Mouse (Mus musculus) T-helper 1 cell (primary cell): Measurements from ENCODE around the gene Fggy.

Source experiments
- in situ Hi-C: fragments of 300-600 bp; cut with MboI, MseI; formaldehyde crosslinking; loops from one replicate; pipeline ENCODE4 v1.15.1; 2025; ENCODE audit warnings: high pct_unique_total_duplicates

The Fggy gene

DNA sequence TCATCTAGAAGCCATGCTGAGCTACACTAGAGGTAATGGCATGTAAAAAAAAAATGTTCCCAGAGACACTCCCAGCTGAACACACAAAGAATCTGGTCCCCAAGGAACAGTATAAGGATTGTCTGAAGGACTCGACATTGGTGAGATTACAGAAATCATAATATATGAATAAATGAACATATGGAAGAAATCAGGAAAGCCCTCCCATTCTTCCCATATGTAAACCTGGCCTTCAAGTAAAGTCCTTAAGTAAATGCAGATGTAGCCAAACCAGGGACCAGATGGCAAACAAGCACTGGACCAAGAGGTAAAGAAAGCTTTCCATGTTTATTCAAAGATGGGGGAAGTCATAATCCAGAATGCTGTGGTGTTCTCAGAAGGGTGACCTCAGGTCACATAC lies 343.5 kb downstream of the Fggy start:
- in situ Hi-C loops, result no loop called here

DNA sequence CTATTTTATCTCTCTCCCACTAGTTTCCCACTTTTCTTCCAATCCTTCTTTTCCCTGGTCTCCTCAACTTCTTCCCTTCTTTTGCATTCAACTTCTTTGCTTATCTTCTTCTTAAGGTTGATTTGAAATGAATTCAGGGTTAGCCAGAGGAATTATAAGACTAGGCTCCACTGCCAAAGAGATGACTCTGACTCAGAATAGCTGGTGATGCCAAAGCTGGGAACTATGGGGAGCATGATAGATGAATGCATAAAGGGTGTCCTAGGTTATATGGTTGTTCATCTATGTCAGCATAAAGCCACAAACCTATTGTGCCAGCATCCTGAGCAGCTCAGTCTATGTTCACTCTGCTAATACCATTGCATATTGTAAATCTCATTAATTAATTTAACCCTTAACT lies 348.8 kb downstream of the Fggy start:
- in situ Hi-C loops, result no loop called here

DNA sequence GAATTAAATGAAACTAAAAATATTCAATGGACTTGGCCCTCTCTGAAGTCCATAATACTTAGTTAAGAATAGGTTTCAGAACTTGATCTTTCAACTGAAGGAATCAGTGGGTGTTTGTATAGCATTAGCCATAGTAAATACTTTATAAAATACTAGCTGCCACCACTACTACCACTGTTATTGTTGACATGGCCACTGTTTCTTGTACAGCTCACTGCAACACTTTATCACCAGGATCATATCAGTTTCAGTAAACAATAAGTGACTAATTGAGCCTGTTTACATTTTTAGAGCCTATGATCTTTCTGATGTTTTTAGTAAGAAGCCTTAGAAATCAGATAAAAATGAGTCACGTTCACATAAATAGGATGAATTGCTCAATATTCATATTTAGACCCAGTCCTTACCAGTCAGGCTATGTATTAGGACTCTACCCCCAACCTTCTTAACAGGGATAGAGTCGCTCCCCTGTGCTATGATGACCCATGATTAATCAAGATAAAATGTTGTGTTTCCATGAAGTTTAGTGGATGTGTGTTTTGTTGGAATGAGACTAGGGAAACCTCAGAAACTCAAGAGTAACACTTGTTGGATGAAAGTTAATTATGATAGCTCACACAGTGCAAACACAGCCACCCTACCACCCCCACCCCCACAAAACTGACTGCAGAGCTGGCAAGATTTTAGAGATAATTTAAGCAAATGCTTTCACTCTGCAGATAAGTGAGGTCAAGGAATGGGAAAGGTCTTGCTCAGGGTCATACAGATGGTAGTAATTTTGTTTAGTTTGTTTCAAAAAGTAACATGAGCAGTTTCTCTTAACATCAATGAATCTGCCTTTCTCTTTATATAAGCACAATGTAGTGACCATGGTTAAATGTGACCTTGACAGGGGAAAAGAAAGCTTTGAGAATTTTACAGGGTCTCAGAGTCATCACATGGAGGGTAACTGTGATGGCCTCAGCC lies 352.7 kb downstream of the Fggy start:
- in situ Hi-C loops, result no loop called here

DNA sequence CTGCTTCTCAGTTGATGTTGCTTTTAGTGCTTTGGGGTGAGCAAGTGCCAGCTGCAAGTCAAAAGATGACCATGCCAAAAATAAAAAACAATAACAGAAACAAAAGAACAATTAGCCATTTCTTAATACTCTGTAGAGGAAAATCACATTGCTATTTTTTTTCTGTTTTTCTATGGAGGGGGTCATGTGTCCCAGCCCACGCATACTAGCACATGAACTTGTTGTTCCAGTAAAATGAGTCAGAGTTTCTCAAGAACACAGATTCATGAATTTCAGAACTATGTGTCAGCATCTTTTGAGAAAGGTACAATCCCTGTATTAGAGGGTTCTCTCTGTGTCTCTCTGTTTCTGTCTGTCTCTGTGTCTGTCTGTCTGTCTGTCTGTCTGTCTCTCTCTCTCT lies 355.7 kb downstream of the Fggy start:
- in situ Hi-C loops, result no loop called here

DNA sequence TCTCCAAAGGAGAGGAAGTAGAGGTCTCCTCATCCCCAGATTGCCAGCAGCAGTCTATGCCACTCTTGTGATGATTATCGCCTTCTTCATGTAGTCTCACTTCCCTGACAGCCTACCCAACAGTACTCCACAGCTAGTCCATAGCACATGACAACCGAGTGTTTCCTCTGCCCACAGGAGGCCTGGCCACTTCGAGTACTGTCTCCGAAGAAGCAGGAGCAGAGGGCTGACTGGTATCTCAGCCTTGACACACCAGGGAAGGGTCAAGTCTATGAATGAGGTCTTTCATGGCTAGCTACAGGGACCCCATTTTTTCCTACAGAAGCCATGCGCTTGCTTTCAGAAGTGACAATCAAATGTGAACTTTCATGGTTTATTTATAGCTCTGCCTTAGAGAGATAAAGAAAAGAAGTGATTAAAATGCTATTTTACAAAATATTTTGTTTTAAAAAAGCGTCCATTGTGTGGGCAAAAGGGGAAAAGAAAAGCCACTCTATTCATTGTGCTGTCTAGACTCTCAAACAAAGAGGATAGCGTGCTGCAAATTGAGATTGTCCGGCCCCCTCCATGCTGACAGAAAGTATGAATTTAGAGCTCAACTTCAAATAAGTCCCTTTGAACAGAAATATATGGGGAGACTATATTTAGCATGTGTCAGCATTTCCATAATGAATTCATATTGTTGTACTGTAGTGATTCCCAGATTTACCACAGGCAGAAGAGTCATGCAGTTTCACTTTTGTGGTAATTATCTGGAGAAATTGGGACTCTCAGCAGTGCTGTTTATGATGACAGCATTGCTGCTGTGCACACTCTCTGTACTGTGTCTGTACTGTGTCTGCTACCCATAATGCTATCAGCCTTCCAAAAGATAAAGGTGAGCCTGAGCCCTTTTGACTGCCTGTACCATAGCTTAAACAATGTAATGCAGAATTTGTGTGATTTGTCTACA lies 358.6 kb downstream of the Fggy start:
- in situ Hi-C loops, result no loop called here

DNA sequence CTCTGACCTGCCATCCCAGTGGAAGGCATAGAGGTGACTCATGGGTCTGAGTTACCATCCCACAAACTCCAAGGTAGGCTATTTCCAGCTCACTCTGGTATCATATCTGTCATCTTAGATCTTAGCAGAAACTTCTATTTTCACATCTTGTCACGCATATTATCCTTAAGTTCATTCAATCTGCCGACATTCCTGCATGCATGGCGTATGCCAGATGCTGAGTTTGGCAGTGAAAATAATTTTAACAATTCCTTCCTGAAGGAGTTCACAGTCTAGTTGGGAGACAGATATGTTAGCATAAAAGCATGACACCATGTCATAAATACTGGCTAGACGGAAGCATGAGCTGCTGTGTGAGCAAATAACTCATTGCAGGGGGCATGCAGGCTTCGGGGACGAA lies 360.4 kb downstream of the Fggy start:
- in situ Hi-C loops, result no loop called here

DNA sequence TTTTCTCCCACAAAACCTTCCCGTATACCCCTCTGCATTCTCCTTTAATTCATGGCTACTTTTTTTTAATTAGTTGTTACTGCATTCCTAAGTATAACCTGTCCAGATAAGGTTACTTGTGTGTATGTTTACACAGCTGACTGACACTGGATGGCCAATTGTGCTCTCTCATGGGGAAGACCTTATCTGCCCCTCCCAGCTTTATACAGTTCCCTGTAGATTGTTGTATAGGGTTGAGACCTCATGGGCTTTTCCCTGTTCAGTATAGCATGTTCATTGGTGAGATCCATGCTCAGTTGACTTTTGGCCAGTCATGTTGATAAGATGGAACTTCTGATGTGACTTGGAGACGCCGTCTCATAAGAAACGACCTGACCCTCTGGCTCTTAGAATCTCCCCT lies 363.1 kb downstream of the Fggy start:
- in situ Hi-C loops, result no loop called here

DNA sequence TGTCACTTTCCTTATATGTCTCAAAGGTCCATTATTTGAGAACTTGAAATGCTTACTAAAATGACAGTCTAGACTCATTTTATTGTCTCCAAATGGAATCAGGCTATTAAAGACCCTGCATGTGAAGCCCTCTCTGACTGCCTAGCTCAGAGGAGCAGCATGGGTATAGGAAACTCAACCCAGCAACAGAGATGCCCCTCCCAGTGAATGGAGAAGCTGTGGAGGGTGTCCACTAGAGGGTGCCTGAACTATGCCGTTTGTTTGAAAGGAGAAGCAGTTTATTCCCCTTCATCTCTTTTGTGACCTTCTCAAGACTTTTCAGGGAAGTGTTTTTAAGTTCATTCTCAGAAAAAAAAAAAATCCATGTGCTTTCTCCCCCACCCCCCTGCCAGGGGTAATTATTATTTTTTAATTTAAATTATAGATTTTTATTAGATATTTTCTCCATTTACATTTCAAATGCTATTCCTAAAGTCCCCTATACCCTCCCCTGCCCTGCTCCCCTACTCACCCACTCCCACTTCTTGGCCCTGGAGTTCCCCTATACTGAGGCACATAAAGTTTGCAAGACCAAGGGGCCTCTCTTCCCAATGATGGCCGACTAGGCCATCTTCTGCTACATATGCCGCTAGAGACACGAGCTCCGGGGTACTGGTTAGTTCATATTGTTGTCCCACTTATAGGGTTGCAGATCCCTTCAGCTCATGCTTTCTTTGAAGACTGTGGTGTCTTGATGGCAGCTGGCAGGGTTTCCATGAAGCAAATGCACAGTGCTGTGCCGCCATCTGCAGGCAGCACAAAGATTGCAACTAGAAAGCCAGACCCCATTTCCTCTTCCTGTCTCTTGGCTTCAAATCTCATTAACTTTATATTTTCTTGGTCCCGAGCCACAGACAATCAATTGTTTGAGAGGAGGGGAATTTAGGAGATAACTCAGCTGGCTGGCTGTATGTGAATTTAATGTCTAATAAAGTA lies 367.2 kb downstream of the Fggy start:
- in situ Hi-C loops, result no loop called here

DNA sequence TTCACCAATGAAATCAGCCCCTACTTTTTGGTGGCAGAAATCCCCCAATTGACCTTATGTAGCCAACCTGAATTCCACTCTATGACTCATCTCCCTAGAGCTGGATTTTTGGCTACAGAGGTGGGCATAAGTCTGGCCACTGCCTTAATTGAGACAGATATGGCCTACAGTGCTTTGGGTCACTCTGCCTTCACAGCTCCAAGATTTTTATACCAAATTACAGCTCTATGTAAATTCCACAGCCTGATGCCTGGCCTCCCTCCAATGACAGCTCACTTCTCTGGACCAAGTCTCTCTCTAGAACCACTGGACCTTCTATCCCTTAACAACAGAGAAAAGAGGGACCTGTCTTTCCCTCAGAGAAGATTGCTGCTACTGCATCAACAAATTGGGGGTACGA lies 371.5 kb downstream of the Fggy start:
- in situ Hi-C loops, result no loop called here

DNA sequence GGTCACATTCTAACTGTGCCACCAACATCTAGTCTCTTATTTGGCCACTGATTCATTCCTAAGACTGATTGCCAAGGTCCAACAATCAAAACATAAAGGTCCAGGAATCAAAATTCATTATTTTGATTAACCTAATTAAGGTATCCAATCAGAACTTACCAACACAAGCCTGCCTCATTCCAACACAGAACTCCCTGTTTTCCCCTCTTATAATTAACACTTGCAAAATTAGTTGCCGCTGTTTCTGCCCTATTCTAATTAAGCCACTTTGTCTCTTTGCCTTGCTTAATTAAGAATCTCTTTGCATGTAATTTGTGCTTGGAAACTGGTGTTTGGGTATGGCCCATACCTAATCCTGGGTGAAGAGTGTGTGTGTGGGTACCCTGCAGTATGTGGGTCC lies 372.6 kb downstream of the Fggy start:
- in situ Hi-C loops, result no loop called here

DNA sequence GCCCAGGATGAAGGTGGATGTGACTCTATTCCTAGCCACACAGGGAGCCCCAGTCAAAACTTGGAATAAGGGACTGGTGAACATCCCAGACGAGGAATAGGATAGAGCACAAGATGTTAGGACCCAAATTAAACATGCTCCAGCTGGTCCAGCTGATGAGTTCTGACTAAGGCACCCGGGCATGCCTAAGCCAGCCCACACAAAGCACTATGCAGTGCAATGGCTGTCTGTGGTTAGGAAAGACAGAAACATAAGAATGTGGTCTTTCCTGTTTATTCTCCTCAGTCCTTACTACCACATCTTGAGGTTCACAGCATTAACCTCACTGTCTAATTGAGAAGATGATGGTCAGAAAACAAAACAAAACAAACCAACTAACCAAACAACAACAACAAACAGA lies 374.0 kb downstream of the Fggy start:
- in situ Hi-C loops, result no loop called here

DNA sequence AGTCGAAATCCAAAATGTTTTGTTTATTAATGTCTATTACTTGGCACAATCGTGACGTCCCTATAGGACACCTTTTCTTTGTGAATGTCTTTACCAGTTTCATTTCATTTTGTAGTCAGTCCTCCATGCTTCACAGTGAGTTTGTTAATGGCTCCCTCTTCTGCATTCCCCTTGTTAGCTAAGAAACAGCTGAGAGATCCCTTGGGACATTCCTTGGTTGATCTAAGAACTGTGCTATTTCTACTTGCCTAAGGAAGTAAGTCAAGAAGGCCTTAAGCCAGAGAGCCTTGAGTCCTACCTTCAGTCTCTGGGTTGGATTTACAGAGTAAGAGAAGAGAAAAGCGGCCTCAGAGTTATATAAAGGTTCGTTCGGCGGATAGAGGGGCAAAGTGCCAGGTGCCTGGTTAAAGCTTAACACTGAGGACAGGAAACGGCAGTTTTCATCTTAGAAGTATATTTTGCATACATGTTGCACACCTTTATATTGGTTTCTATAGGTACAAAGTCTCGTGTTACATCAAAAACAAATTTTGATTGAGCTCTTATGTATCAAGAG lies 376.6 kb downstream of the Fggy start:
- in situ Hi-C loops, result no loop called here

DNA sequence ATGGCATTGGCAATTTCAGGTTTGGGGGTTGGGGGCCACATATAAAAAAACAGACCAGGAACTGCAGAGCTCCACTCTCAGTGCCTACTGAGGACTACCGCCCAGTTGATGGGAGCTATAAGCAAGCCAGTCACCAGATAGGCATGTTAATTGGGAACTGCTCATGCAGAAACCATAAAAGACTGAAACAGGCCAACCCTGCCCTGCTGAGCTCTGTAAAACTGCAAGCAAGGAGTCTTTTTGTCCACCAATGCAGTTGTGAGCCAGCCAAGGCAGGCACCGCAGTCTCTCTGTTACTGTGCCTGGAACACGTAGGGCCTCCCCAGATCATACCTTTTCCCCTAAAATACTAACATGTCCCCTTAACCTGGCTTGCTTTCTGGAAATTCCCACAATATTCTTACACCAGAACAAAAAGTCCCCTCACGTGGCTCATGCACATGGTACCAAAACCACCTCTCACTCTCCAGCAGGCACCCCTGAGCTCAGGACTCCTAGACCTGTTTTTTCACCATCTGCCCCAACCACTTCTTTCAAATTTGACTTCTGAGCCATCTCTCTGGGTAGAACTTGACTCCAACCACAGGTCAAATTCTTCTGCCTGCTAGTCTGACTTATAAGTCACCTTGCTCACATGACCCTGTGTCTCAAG lies 377.2 kb downstream of the Fggy start:
- in situ Hi-C loops, result no loop called here

DNA sequence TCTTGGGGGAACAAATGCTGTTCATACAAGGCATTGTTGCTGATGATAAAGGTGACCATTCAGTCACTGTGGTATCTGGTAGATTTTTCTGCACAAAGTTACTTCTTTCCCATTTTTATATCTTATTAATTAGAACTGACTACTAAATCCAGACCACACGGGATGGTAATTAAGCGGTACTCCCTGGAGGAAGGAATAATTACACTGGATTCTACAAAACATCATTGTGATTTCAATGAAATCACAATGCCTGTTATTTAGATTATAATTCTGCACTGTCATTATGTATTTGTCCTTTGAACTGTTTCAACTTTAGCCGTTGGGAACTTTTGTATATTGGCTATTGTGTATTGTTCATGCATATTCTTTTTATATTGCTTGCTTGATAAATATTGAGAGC lies 381.4 kb downstream of the Fggy start:
- in situ Hi-C loops, result no loop called here

DNA sequence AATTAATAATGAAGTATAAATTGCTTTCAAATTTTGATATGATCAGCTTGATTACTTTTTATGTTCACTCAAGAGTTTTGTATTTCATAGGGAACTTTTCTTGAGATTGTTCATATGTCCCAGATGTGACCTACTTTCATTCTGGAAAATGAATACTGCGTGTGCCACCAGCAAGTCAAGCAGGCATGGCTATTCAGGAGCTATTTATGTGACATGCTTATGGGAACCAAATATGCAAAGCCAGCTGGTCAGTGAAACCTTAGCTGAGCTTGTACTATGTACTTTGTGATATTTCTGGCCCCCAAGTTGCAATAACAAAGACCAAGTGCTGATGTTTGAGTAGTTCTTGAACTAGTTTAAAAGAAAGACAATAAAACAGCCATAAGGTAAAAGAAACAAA lies 390.6 kb downstream of the Fggy start:
- in situ Hi-C loops, result no loop called here

DNA sequence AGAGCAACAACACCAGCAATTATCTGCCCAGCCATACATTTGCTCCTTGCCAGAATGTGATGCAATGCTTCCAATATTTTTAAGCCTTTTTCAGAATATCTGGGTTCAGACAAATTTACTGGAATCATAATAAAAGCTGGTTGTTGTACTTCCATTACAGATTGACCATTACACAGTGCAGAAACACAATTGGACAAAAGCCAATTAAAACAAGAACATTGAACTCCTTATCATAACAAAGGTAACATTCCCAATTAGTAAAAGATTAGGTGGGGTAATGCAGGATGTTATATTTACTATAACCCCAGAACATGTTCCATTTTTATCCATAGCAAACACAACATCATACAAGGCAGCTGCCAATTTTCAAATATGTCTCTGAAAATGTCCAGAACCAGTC lies 396.0 kb downstream of the Fggy start:
- in situ Hi-C loops, result loop anchor here (25.0 kb wide), 1 partner anchor 1366 kb away; no protein-coding TSS in a partner anchor

DNA sequence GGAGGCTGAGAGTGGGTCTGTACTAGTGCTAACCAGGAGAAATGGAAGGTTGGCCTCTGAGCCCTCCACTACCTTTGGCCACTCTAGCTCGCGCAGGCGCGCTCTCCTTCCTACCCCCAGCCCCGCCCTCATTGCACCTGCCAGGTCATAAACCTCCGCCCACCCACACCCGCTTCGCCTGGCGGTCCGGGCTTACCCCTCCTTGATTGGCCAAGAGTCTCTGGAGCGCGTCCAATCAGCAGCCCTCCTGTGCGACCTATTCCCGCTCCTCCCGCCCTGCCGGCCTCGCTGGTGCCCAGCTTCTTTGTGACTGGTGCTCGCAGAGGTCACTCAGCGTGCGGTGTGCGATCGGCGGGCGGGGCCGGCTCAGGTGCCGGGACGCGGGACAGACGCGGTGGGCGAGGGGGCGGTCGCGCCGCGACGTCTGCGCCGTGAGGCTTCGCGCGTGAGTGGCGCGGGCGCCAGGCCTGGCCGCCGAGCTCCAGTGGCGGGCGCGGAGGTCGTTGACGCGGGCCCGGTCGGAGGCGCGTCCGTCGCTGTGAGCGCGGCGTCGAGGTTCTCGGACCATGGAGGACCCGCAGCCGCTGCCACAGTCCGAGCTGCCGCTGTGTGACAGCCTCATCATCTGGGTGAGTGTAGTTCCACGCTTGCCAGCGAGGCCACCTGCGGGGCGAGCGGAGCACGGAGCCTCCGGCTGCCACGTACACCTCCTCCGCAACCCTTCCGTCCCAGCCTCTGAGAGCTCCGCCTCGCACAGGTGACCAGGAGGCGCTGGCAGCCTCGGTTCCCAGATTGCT lies 409.8 kb downstream of the Fggy start, which contains the start of gene Hook1:
TSS of gene Hook1 (plus strand) at position 313 of the 797 bp plus-strand sequence.
- in situ Hi-C loops, result loop anchor here (25.0 kb wide), 1 partner anchor 1380 kb away; no protein-coding TSS in a partner anchor
